Mouse (Mus musculus) naive thymus-derived CD4-positive, alpha-beta T cell, adult 2 months (primary cell): Measurements from ENCODE around the gene Fam241b.

Experiments used
- DNase-seq: peaks from one replicate; pipeline ENCODE4 v3.0.0-alpha.2; 2011; ENCODE audit warnings: low read depth

Gene Fam241b

DNA sequence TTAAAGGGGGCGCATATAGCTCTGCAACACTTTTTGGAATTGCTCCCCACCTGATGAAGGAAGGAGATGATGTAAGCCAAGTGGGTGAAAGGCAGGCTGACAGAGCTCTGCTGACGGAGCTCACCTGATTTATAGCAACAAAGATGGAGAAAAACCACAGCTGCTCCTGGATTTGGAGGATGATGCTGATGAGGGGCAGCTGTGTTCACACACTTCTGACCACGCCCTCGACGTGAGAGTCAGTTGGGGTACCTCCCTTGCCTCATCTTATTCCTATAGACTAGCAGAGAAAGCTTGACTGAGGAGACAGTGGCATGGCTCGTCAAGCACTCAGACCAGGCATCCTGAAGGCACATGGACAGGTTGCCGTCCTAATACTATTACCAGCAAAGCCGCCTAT, at the start of gene Fam241b:
TSS of gene Fam241b (minus strand) at position 101 of the 400 bp plus-strand sequence.
- DNase-seq: no peak

DNA sequence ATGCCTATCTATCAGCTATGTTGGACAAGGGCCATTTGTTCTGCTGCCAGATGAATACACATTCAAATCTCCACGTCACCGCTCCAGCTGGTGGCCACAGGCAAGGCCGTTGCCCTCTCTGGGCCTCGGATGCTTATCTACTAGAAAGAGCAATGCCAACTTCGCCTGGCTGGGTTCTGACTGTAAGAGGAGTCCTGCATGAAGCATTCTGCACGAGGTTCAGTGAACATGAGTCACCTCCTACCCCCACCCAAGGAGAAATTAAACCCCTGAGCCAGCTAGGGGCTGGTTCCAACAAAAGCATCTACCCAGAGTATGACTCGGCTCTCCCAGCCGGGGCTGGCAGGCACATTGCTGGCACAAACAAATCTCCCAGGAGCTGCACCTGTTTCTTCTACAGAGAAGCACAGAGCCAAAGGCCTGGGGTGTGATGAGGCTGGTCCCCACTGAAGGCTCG, 49.0 kb upstream of the Fam241b start:
- no peak for DNase-seq

DNA sequence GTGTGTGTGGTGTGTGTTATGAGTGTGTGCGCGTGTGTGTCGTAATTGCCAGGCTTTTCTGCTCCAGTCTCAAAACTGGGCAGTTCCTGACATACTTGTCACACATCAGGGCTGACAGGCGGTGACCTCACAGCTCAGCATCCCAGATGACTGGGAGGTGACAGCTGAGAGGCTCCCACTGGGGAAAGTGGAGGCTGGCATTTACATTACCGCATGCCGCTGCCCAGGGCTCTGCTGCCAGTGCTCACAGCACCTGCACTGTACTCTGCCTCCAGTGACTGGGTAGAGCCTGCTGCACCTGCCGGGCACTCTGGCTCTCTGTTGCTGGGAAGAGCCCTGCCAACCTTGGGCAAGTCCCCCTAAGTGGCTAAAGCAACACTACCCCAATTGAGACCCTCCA, 47.1 kb upstream of the Fam241b start:
- DNase-seq: no peak

DNA sequence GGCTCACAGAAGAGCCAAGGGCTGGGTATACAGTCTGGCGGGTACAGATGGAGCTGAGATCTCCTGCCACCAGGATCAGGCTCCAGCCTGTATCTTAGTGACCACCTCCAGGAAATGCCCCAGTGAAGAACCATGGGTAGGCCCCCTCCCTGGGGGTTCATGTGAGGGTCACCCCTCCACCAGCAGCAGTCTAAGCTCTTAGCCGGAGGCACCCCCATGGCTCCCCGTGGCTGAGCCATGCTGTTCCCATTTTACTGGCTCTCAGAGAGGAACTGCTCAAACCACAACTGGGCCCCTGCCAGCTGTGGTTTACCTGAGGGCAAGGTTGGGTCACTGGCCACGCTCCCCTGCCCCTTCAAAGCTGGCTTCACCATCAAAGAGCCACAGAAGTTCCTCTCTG, 46.2 kb upstream of the Fam241b start:
- DNase-seq: no peak

DNA sequence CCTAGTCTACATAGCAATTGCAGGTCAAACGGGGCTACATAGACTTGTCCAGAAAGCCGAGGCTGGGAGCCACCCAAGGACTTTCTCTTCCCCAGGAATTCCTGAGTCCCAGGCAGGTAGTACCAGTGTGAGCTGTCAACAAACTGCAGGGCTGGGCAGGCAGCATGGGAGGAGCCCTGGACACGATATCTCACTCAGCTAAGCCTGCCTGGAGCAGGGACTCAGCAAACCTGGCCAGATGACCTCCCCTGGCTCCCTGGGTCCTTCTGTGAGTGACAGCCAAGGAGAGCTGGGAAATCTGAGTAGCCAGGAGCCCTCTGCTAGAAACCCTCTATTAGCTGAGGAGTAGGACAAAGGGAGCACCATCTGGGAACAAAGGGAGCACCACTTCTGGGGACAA, 45.6 kb upstream of the Fam241b start:
- no peak for DNase-seq

DNA sequence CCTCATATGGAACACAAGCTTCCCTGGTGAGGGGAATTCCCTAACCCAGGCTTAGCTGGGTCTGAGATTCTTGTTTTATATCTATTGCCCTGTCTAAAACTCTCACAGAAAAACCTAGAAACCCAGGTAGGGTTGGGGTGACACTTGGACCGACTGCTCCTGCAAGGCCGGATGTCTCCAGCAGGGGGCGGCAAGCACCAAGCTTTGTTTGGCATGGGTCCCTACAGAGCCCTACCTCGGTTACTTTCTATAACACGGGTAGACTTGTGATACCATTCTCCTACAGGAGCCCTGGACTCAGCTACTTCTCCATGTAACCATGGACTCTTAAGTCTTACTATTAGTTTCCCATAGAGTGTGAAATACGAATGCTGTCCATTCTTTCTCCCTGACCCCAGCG, 43.2 kb upstream of the Fam241b start:
- peak; percentile 69 for DNase-seq

DNA sequence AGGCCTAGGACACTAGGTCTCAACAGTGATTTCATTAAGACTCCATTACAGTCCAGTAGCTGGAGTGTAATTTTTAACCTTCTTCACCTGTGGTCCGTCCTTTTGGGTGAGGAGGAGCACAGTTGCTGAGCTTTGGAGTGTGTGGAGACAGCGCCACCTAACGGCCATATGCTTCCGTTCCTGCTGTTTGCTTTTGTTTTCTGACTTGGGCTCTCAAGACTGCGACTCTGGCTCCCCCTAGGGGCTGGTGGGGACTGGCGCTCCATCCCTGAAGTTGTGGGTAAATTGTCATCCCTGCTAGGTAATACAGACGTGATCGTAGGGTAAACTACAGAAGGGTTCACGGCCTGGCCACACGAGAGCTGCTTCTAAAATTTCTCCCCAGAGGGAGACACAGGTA, 39.3 kb upstream of the Fam241b start:
- peak; percentile 89 for DNase-seq

DNA sequence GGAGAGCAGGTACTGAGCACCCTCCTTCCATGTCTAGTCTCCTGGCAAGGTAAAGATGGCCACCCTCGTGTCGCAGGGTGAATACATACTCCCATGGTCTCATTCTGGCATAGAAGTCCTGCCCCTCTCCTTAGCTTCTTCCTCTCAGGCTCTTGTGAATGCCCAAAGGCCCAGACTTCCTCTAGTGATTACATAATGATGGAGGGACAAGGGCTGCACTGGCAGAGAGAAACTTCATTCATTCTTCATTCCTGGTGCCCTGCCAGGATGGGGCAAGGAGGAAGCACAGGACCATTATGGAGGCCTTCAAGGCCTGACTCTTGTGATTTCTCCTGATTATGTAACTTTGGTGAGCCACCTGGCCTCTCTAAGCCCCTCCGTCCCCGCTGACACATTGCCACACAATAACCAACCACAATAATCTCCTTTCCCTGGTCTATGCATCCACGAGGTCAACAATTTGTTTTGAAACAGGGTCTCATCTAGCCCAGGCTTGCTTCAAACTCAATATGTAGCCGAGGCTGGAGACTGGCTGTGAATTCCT, 38.8 kb upstream of the Fam241b start:
- no peak for DNase-seq

DNA sequence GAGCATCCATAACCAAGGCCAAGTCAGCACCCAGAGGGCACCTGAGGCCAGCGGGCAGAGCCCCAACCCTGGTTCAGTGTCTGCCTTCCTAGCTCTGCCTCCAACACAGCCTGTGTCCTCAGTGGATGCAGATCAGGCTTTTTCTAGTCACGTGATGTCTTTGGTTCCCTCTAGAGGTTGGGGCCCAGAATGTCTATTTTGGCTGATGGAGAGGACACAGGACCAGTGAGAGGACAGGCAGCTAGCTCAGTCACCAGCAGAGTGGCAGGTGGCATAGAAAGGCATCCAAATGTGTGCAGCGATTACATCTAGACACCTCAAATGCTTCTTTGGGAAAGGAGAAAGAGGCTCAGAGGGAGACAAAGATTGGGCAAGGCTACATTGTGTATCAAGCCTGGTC, 38.0 kb upstream of the Fam241b start:
- no peak for DNase-seq

DNA sequence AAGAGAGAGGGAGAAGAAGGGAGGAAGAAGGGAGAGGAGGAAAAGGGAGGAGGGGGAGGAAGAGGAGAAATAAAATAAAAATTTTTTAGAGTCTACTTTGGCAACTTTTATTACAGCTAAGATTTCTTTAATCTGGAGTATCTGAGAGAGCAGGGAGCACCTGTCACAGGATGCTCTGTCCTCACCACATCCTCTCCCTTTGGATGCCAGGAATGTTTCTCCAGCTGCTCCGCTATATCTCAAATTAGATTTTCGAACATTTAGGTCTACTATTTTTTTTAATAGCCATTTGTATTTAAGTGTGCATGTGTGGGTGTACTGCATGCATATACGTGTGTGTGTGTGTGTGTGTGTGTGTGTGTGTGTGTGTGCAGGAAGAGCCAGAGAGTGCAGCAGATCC, 36.2 kb upstream of the Fam241b start:
- no peak for DNase-seq

DNA sequence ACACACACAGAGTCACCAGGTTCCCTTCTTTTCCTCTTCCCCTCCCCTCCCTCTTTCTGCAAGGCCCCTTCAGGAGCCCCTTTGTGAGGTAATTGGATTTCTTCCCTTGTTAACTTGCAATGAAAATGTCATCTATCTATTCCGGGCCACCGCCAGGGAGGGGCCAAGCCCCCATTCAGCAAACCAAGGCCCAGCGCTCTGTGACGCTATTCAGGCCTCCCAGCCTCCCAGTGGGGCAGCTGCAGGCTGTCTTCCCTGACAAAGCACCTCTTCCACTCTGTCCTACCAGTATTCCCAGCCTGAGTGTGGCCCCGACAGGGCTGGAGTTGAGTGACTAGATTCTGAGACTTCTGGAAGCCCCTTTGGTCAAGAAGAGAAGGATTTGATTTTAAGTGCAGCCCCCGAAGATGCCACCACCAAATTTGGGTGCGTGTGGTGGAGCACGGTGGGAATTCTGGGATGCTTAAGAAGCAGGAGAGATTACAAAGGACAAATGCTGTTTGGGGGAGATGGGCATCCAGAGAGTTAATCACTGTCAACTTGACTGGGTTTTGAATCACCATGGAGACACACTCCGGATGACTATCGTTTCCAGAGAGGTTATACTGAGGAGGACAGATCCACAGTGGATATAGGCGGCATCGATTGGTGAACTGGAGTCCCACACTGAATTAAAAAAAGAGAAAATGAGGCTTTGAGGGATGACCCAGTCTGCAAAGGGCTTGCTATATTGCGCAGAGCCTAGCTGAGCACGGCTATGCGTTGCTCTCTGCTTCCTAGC, 31.0 kb upstream of the Fam241b start:
- DNase-seq: no peak

DNA sequence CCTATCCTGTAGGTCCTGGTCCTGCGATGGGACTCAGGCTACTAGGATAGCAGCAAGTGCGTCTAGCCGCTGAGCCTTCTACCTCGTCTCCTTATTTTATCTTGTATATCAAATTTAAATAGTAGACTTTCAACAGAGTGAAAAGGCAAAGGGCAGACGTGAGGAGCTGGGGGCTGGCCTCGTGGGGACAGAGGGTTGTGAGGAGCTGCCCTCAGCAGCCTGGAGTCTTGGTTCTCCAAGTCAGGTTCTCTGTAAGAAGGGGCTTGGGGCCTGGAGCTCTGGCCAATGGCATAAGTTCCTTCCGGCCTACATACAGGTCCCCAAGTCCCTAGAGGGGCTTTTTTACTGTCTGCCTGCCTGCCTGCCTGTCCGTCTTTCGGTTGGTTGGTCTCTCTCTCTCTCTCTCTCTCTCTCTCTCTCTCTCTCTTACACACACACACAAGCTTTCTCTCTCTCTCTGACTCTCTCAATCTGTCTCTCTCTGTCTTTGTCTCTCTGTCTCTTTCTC, 30.3 kb upstream of the Fam241b start:
- no peak for DNase-seq

DNA sequence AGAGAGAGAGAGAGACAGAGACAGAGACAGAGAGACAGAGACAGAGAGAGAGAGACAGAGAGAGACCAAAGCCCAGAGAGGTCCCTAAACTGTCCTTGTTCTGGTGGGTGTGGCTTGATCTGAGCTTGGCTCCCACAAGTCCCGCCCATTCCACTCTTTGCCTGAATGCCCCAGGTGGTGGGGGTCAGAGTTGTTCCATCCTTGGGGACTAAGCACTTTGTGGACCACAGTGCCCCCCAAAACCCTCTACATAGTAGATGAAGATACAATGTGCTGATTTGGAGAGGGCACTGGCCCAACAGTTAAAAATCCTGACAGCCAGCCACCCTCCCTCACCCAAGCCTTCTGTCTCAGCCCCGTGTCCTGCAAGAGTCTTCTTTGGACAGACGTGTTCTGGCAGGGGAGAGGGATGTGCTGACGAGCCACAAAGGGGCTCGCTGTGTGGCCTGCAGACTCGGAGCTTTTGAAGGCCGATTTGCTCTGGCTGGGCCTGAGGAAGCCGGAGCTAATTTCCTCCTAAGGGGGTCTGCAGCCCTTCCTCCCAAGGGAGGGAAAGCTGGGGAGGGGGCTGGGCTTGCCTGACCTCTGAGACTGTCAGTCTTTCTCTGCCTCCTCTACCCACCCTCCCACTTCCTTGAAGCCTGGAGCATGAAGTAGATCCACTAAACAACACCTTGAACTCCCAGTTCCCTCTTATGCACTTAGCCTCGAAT, 29.3 kb upstream of the Fam241b start:
- no peak for DNase-seq

DNA sequence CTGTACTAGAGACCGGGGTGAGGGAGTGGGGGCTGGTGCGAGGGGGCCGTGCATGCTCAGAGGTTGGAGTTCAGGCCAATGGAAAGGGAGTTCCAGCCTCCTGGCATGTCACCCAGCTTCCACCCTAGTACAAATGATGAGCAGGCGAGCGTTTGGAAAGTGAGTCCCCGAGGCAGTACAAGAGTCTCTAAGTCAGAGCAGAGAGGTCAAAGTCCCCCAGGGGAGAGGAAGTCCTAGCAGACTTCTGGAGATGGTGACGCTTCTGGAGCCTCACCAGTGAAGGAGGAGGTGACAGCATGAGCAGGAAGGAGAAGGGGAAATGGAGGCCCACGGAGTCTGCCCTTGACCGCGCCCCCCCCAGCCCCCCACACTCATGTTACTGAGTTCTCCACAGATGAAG, 18.7 kb upstream of the Fam241b start:
- no peak for DNase-seq

DNA sequence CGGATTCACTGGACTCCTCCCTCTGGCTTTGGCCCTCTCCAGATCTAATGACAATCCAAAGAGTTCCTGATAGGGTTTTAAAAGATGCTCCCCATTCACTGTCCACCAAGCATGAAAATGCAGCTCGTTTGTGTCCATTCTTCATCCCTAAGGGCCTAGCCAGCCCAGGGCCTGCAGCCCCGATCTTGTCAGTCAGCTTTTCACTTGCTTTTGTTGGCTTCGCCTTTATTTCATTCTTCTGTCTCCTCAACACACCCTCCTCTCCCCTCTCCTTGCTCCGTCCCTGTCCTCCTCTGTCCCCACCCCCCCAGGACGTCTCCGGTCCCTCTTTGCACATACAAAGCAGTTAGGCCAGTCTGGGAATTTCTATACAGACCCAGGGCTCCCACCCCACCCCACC, 6.2 kb upstream of the Fam241b start:
- DNase-seq: no peak

DNA sequence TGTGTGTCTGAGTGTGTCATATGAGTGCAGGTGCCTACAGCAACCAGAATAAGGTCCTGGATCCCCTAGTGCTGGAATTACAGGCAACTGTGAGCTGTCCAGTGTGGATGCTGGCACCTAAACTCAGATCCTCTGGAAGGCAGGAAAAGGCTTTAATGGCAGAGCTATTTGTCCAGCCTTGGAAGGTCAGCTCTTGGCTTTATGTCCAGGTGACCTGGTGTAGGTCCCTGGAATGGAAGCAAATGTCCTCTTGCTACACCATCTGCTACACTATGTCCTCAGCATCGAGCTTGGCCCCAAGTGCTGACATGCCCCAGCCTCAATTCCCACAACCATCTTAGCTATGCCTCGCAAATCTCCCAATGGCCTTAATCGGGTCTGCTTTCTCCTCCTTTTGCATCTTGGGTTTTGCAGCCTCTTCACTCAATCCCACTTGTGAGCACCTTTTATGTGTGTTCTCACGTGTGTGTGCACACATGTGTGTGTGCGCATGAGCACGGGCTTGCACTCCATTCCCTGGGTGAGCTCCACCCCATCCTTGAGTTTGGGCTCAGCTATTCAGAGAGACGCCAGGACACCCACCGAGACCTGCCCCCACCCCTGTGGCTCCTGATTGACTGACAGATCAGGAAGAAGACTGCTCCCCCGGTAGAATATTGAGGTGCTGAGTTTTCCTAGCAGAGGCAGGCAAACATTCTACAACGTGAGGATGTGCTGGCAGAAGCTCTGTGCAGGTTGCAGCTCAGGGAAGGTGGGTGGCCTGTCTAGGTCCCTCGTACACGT, 3.9 kb upstream of the Fam241b start:
- no peak for DNase-seq

DNA sequence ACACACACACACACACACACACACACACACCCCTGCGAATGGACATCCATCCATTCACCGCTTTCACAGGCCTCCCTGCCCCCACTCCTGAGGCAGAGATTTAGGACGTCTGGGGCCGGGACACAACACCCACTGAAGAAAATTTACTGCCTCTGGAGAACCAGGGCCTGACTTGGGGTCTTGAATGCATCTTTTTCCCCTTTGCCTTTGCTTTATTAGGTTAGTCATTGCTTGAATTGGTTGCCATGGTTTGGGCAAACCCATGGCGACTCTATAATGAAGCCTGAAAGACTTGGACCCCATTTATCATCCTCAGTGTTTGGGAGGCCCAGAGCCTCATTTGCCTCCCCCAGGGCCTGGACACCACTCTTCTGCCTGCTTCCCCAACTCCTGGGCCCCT, 2.2 kb upstream of the Fam241b start:
- no peak for DNase-seq

DNA sequence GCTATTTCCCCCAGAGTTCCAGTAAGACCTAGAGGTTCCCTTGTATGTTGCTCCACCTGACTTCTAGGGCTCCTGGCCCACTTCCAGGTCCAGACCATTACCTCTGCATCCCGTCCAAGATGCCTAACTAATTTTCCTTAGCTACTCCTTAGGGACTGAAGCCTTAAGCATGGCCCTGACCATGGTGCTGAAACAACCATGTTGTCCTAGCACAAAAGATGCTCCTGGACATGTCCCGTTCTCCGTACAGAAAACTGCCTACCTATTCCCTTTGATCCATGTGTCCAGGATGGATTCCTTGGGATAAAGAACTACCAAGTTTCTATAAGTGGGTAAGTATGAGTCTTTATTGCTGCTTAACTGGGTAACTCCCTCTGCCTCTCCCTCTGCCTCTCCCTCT, 5.7 kb downstream of the Fam241b start:
- DNase-seq: no peak

DNA sequence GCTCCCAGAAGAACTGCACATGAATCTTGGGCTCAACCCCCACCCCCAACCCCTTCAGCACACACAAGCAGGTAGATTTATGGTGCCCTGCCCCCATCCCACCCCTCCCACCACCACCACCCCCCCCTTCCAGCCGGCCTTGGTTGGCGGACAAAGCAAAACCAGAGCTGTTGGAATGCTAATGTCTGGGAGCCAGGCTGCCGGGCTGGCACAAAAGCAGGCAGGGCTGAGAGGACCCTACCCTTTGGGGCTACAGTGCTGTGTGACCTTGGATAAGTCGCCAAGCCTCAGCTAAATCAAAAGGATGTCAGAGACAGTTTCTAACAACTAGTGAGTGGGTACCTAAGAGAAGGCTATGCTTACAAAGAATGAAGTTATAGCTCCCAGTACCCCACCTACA, 6.6 kb downstream of the Fam241b start:
- no peak for DNase-seq

DNA sequence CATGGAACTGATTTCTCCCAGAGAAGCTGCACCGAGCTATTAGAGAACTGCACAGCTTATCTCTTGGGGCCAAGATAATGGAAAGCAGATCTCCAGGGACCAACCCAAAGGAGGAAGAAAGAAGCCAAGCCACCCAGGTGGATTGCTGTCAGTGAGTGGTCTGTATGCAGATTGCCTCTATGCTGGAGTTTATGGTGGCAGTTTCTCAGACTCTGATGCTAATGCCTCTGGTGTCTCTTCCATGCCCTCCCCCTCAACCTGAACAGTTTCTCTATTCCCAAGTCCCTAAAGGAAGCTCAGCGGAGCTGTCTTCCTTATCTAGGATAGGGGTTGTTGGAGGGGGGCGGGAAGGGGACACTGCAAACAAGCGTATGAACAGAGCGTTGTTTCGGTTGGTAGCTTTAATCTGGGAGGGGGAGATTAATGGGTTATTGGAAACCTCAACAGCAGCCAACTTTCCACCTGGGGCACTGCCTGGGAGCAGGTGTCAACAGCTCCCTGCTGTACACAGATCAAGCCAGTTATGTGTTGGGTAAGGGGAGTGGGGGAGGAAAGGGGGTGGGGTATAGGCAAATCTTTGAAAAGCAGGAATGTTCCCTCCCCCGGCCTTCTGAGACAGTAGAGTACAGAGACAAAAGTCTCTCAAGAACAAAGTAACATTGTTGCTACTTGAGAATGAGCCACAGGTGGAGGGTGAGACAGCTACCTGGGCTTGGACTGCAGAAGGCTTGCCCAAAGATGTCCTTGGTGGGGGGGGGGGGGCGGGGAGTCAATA, 7.8 kb downstream of the Fam241b start:
- DNase-seq: no peak

DNA sequence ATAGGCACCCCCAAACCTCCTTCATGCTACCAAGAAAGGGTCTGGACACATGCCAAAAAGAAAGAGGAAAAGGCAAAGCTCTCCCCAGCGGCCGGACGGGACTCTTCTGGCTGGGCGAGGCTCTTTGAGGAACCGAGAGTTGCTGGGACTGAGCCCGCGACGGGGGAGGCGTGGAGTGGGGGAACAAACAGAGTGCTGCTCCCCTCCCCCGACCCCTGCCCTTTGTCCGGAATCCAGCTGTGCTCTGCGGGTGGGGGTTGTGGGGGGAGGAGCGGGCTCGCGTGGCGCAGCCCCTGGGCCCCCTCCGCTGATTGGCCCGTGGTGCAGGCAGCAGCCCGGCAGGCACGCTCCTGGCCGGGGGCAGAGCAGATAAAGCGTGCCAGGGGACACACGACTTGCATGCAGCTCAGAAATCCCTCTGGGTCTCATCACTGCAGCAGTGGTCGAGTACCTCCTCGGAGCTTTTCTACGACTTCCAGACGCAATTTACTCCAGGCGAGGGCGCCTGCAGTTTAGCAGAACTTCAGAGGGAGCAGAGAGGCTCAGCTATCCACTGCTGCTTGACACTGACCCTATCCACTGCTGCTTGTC, 10.9 kb downstream of the Fam241b start, which contains the start of gene Neurog3:
TSS of gene Neurog3 (plus strand) at position 400 of the 591 bp plus-strand sequence.
- no peak for DNase-seq
